Mouse (Mus musculus) gonadal fat pad, adult 2 months (tissue): Measurements from ENCODE around the gene Mthfd1l. TPM values are rescaled to one million over a fixed set of nuclear protein-coding genes. Genes with fewer than 3 reads are reported as not detected.

Source experiments
- DNase-seq: peaks from one replicate; pipeline ENCODE4 v3.0.0-alpha.2; 2012; ENCODE audit warnings: low read depth
- polyA plus RNA-seq: library from polyadenylated mRNA; depleted of rRNA; stranded (reverse); fragments of >200 nt; gene quantifications from 2 replicates; pipeline ENCODE4 v1.2.3, GENCODE M21; 2012; rRNA removed

The Mthfd1l gene
- 13.4 and 14.6 TPM in 2 replicates for polyA plus RNA-seq

DNA sequence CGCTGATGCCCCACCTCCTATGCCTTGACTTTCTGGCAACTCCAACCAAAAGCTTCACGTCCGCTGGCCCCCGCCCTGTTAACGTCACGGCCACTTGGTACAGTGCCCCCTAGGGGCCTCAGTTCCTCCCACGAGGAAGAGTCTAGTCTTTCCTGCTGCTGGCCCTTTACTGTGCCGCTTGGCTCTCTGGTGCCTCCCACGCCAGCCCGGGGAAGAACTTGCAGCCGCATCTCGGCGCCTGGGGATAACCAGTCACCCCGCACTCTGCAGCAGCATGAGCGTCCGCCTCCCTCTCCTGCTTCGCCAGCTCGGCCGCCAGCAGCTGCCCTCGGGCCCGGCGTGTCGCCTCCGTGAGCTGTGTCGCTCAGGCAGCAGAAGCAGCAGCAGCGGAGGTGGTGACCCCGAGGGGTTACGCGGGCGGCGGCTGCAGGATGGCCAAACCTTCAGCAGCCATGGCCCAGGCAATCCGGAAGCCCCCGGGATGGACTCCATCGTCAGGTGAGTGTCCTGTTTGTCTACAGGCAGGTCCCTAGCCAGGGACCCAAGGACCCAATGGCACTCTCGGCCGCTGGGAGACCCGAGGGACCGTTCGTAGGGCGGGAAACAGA lies at the start of gene Mthfd1l:
TSS of gene Mthfd1l (plus strand) at position 138 of the 608 bp plus-strand sequence.
- no peak for DNase-seq

GRCm38 (mm10) chr10:3928008-3928545 lies 44.8 kb upstream of the Mthfd1l start:
- DNase-seq = peak; percentile 81

DNA sequence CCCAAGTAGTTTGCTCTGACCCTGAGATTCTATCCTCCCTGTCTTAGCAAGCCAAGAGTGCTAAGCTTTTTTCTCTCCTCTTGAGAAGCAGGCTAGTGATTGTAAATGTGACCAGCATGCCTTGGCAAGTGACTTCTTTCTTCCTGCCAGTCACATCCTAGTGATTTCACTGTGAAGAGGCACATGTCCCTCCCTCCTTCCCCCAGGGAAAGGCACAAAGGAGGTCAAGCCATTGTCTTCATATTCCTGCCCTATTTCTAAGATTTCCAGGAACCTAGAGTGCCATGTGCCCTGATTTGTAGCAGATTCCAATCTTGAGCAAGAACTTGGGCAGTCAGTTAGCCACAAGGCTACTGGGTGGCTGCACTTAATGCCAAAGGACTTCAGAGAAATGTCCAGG lies 41.1 kb upstream of the Mthfd1l start:
- no peak for DNase-seq

- no peak for DNase-seq
These were observed 39.5 kb upstream of the Mthfd1l start for GRCm38 (mm10) chr10:3933311-3933940.

GRCm38 (mm10) chr10:3936864-3937263 lies 36.1 kb upstream of the Mthfd1l start:
- no peak for DNase-seq

DNA sequence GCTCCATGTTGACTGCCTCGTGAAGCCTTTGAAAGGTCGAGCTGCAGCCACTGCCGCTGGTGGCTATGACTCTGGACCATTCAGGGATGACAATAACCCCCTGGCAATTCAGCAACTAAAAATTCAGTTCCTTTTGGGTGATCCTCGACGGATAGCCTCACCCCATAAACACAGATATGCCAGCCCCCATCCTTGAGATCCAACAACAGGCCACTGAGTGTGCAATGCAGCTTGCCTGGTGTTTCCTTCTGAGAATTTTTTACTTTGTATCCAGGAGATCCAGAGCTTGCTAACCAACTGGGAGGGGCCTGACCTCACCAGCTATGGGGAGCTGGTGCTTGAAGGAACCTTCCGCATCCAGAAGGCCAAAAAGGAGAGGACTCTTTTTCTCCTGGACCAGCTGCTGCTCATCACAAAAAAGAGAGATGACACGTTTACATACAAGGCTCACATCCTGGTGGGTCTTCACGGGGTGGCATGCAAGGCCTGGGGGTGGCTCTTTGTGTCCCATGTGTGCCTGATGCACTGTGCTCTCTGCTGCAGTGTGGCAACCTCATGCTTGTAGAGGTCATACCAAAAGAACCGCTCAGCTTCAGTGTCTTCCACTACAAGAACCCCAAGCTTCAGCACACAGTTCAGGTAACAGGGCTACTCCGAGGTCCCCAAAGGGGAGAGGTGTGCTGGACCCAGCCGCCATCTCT lies 32.9 kb upstream of the Mthfd1l start:
- no peak for DNase-seq

DNA sequence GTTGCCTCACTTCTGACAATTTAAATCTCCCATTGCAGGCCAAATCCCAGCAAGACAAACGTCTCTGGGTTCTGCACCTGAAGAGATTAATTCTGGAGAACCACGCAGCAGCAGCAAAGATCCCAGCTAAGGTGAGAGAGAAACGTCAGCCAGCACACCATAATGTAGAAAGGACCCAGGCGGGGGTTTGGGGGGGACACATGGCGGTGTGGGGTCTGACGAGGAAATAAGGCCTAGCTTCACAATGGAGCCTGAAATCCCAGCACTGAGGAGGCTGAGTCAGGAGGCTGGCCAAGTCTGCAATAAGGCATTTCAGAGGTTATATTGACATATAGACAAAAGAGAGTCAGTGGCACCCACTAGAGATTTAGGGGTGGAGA lies 32.3 kb upstream of the Mthfd1l start:
- no peak for DNase-seq

DNA sequence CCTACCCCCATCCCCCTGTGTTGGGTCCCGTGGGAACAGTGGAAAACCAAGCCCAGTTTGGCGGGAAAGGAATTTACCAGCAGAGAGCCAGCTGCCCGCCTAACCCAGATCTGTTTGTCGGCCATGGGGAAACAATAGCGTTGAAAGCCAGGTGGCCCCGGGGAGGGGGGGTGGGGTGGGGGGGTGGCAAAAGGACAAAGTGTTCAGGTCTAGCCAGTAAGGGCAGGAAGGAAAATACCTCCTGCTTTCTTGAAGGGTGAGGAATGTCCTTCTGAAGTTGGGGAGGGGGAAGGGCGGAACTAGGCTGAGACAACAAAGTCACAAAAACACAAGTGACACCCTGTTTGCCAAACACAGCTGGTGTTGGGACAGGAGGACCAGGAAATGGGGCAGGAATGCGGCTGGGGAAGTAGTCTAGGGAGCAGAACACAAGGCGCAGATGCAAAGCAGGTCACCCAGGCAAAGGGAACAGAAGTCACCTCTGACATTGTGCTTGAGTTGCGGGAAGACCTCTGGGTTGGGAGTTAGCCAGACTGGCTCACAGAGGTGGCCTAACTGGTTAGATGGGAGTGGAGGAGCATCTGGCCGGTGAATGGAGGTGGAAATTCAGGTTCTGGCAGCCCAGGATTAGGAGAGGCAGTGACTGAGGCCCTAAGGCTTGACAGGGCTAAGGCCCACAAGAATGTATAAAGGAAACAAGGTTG lies 31.7 kb upstream of the Mthfd1l start:
- peak; percentile 87 for DNase-seq

- no peak for DNase-seq
These were observed 30.6 kb upstream of the Mthfd1l start for GRCm38 (mm10) chr10:3942289-3942688.

GRCm38 (mm10) chr10:3943492-3944395 lies 29.2 kb upstream of the Mthfd1l start:
- DNase-seq = no peak

GRCm38 (mm10) chr10:3946871-3947270 lies 26.0 kb upstream of the Mthfd1l start:
- no peak for DNase-seq

GRCm38 (mm10) chr10:3947346-3947745 lies 25.6 kb upstream of the Mthfd1l start:
- no peak for DNase-seq

- no peak for DNase-seq
These were observed 23.6 kb upstream of the Mthfd1l start for GRCm38 (mm10) chr10:3949306-3949705.

GRCm38 (mm10) chr10:3956471-3956870 lies 16.4 kb upstream of the Mthfd1l start:
- no peak for DNase-seq

GRCm38 (mm10) chr10:3958591-3958990 lies 14.3 kb upstream of the Mthfd1l start:
- DNase-seq = no peak

GRCm38 (mm10) chr10:3969026-3969425 lies 3.9 kb upstream of the Mthfd1l start:
- DNase-seq = no peak

DNA sequence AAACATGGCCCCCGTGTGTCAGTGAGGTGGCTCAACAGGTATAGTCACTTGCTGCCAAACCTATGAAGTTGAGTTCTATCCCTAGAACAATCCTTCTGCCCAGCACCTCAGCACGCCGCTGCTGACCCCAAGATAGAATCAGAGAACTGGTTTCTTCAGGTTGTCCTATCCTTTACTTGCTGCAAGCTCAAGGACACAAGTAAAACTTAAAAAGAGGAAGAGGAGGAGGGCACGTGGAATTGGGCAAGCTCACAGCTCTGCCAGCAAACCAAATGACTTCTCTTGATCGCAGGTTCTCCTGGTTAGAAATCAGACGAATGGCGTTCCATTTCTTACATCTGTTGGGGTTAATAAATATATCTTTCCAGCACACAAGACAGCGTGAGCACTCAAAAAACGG lies 681 bp upstream of the Mthfd1l start:
- DNase-seq = no peak

DNA sequence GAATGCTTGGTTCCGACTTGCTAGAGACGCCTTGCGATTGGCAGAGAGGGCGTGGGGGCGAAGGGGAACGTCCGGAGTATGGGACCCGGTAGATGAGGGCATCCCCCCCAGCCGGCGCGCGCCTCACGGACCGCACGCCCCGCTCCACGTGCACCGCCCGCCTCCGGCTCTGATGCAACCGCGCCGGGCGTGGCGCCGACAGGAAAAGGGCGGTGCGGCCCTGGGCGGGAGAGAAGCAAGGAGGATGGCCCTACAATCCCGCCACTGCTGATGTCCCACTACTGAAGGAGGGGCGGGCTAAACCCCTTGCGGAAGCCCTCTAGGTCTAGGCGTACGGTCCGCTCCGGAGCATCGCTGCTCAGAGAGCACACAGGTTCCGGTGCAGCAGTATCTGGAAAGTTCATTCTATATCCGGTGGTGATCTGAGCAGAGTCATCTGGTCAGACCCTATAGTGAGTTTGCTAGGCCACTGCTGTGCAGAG lies 712 bp downstream of the Mthfd1l start:
- no peak for DNase-seq

DNA sequence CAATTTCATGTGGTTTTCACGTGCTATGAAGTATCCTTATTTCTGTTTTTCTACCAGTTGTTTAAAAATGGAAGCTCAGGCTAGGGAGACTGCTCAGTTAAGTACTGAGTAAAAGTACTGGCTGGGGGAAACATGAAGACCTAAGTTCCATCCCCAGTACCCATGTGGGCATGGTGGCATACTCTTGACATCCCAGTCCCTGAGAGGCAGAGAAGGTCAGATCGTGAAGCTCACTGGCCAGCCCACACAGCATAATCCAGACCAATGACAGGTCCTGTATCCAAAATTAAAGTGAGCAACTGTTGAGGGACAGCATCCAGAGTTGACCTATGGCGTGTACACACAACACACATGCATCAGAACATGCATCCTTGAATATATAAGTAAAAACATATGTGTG lies 1.5 kb downstream of the Mthfd1l start:
- no peak for DNase-seq

- no peak for DNase-seq
These were observed 3.1 kb downstream of the Mthfd1l start for GRCm38 (mm10) chr10:3975898-3976622.
